Mouse (Mus musculus) cerebellum, adult 2 months (tissue): Measurements from ENCODE around the gene Irf3.

Experiments
- CTCF ChIP-seq: fragments of 200-500 bp; IDR thresholded peaks from 2 replicates; pipeline ENCODE4 v1.5.1; 2011; ENCODE audit warnings: low read depth, mild to moderate bottlenecking, control low read depth, low read length, moderate library complexity, borderline replicate concordance; ENCODE audit not compliant: insufficient read depth
- POLR2A ChIP-seq: fragments of 200-500 bp; IDR thresholded peaks from 2 replicates; pipeline ENCODE4 v1.6.1; 2011; ENCODE audit warnings: low read length, control low read depth, borderline replicate concordance; ENCODE audit not compliant: insufficient read depth

DNA sequence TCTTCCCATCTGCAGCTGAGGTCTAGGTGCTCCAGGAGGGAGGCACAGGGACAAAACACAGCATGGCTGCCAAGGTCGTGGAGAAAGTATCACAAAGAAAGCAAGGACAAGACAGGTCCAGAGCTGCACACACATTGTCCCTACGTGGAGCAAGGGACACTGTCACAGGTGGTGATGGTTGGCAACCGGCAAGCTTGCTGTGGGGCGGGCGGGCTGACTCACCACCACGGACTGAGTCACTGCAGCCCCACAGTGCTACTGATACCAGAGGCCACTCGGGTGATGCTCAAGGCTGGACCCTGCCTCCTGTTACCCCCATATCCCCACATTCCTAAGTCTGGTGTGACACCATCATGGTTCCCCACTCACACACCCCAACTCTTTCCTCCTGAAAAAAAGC lies 5.0 kb downstream of the Irf3 start:
- TF ChIP-seq CTCF (no peak), POLR2A (no peak)
